Mouse (Mus musculus): ENCODE data around the gene Ice2. TPM values are rescaled to one million over a fixed set of nuclear protein-coding genes. Genes with fewer than 3 reads are reported as not detected.

The Ice2 gene
- polyA plus RNA-seq, 1 experiment, result 2.9 TPM

- no peak; the same call in 1 of the 2 replicates for TF ChIP-seq POLR2A (IDR thresholded peaks at IDR 0.05; ENCODE audit: control insufficient read depth, low read depth, low read length)
- no peak for TF ChIP-seq CTCF (IDR thresholded peaks at IDR 0.05; ENCODE audit: control insufficient read depth, insufficient read depth, insufficient replicate concordance, low read depth, low read length)
- no peaks in the 10 kb centered on the region for H3K4me1 ChIP-seq (ENCODE audit: control insufficient read depth, insufficient read depth, low read length)
- H3K27ac ChIP-seq (ENCODE audit: control insufficient read depth, insufficient read depth, low read depth, low read length), result no peak overlapping the region
- H3K36me3 ChIP-seq (ENCODE audit: control insufficient read depth, insufficient read depth, low read length), result no peaks in the 10 kb centered on the region
- no peaks in the 10 kb centered on the region for H3K27me3 ChIP-seq (ENCODE audit: control insufficient read depth, insufficient read depth, low read length)
- peak overlapping the region; percentile 83 for H3K4me3 ChIP-seq (ENCODE audit: control insufficient read depth, low read depth, low read length)
Observed at GRCm38 (mm10) chr9:69364117-69364516, 33.6 kb upstream of the Ice2 start.

DNA sequence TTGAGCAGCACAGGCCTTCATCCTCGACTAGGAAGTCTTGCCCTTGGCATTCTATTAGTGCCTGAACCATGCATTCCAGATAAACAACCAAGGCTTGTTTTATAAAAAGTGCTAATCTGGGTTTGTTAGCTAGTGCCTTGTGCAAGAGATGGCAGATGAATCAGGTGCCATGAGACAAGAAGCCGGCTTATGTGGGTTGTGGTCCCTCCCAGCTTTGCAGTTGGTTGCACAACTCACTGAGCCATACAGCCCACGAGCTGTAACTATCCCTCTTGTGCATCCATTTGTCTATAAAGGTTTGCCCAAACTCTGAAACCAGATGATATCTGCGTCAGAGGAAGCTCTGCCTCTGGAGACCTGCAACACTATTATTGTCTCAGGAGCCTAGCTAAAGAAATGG, 30.7 kb upstream of the Ice2 start:
- TF ChIP-seq CTCF (IDR thresholded peaks at IDR 0.05; ENCODE audit: control insufficient read depth, insufficient read depth, insufficient replicate concordance, low read depth, low read length), result no peak
- no peak for TF ChIP-seq POLR2A (IDR thresholded peaks at IDR 0.05; ENCODE audit: control insufficient read depth, low read depth, low read length)
- Histone ChIP-seq H3K27me3 (ENCODE audit: control insufficient read depth, insufficient read depth, low read length) (no peaks in the 10 kb centered on the region), H3K4me1 (ENCODE audit: control insufficient read depth, insufficient read depth, low read length) (no peaks in the 10 kb centered on the region), H3K36me3 (ENCODE audit: control insufficient read depth, insufficient read depth, low read length) (no peaks in the 10 kb centered on the region), H3K4me3 (ENCODE audit: control insufficient read depth, low read depth, low read length) (no peak overlapping the region), H3K27ac (ENCODE audit: control insufficient read depth, insufficient read depth, low read depth, low read length) (no peak overlapping the region)

- Histone ChIP-seq H3K4me3 (ENCODE audit: control insufficient read depth, low read depth, low read length) (no peak overlapping the region), H3K27ac (ENCODE audit: control insufficient read depth, insufficient read depth, low read depth, low read length) (no peak overlapping the region), H3K4me1 (ENCODE audit: control insufficient read depth, insufficient read depth, low read length) (no peaks in the 10 kb centered on the region), H3K27me3 (ENCODE audit: control insufficient read depth, insufficient read depth, low read length) (no peaks in the 10 kb centered on the region), H3K36me3 (ENCODE audit: control insufficient read depth, insufficient read depth, low read length) (no peaks in the 10 kb centered on the region)
- TF ChIP-seq CTCF (IDR thresholded peaks at IDR 0.05; ENCODE audit: control insufficient read depth, insufficient read depth, insufficient replicate concordance, low read depth, low read length) (peak; percentile 83; the same call in 1 of the 2 replicates), POLR2A (IDR thresholded peaks at IDR 0.05; ENCODE audit: control insufficient read depth, low read depth, low read length) (no peak)
Observed at GRCm38 (mm10) chr9:69368071-69368470, 29.6 kb upstream of the Ice2 start.

DNA sequence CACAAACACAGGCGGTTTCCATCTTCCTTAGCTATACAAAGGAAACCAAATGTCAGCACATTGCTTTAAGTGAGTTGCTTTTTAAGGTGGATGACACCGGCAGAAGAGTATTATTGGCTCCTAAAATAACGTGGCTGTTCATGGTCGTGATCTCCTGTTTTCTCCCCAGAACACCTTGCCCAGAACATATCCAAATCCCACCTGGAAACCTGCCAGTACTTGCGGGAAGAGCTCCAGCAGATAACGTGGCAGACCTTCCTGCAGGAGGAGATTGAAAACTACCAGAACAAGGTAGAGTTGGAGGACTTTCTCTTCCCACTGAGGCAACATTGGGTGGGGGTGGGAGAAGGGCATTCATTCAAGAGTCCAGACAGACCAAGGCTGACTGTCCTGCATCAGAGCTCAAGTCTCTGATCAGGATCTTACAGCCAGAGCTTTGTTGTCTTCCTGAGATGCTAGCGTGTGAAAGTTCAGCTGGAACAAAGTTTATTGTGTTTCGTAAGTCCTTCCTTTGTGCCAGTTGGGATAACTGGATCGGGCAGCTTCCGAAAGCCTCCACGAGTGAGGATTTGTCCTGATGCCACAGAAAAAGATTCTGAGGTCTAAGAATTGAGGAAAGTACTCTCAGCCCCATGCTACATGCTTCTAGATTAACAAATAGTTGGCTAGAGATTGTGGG, 26.5 kb upstream of the Ice2 start:
- H3K27ac ChIP-seq (ENCODE audit: control insufficient read depth, insufficient read depth, low read depth, low read length), result no peak overlapping the region
- H3K4me3 ChIP-seq (ENCODE audit: control insufficient read depth, low read depth, low read length), result no peak overlapping the region
- TF ChIP-seq POLR2A (IDR thresholded peaks at IDR 0.05; ENCODE audit: control insufficient read depth, low read depth, low read length) (no peak), CTCF (IDR thresholded peaks at IDR 0.05; ENCODE audit: control insufficient read depth, insufficient read depth, insufficient replicate concordance, low read depth, low read length) (no peak)
- H3K4me1 ChIP-seq (ENCODE audit: control insufficient read depth, insufficient read depth, low read length), result no peaks in the 10 kb centered on the region
- H3K36me3 ChIP-seq (ENCODE audit: control insufficient read depth, insufficient read depth, low read length), result no peaks in the 10 kb centered on the region
- no peaks in the 10 kb centered on the region for H3K27me3 ChIP-seq (ENCODE audit: control insufficient read depth, insufficient read depth, low read length)

- no peaks in the 10 kb centered on the region for H3K36me3 ChIP-seq (ENCODE audit: control insufficient read depth, insufficient read depth, low read length)
- no peak for TF ChIP-seq POLR2A (IDR thresholded peaks at IDR 0.05; ENCODE audit: control insufficient read depth, low read depth, low read length)
- no peak for TF ChIP-seq CTCF (IDR thresholded peaks at IDR 0.05; ENCODE audit: control insufficient read depth, insufficient read depth, insufficient replicate concordance, low read depth, low read length)
- no peak overlapping the region for H3K27ac ChIP-seq (ENCODE audit: control insufficient read depth, insufficient read depth, low read depth, low read length)
- H3K4me1 ChIP-seq (ENCODE audit: control insufficient read depth, insufficient read depth, low read length), result no peaks in the 10 kb centered on the region
- H3K4me3 ChIP-seq (ENCODE audit: control insufficient read depth, low read depth, low read length), result no peak overlapping the region
- no peaks in the 10 kb centered on the region for H3K27me3 ChIP-seq (ENCODE audit: control insufficient read depth, insufficient read depth, low read length)
Observed at GRCm38 (mm10) chr9:69372871-69373270, 24.8 kb upstream of the Ice2 start.

GRCm38 (mm10) chr9:69376982-69377653, 20.6 kb upstream of the Ice2 start:
- no peaks in the 10 kb centered on the region for H3K4me1 ChIP-seq (ENCODE audit: control insufficient read depth, insufficient read depth, low read length)
- no peaks in the 10 kb centered on the region for H3K27me3 ChIP-seq (ENCODE audit: control insufficient read depth, insufficient read depth, low read length)
- H3K27ac ChIP-seq (ENCODE audit: control insufficient read depth, insufficient read depth, low read depth, low read length), result no peak overlapping the region
- no peaks in the 10 kb centered on the region for H3K36me3 ChIP-seq (ENCODE audit: control insufficient read depth, insufficient read depth, low read length)
- TF ChIP-seq POLR2A (IDR thresholded peaks at IDR 0.05; ENCODE audit: control insufficient read depth, low read depth, low read length), result no peak
- H3K4me3 ChIP-seq (ENCODE audit: control insufficient read depth, low read depth, low read length), result no peak overlapping the region

GRCm38 (mm10) chr9:69377654-69378045, 20.1 kb upstream of the Ice2 start:
- no peak overlapping the region for H3K4me3 ChIP-seq (ENCODE audit: control insufficient read depth, low read depth, low read length)
- H3K36me3 ChIP-seq (ENCODE audit: control insufficient read depth, insufficient read depth, low read length), result no peaks in the 10 kb centered on the region
- no peaks in the 10 kb centered on the region for H3K4me1 ChIP-seq (ENCODE audit: control insufficient read depth, insufficient read depth, low read length)
- no peaks in the 10 kb centered on the region for H3K27me3 ChIP-seq (ENCODE audit: control insufficient read depth, insufficient read depth, low read length)
- no peak overlapping the region for H3K27ac ChIP-seq (ENCODE audit: control insufficient read depth, insufficient read depth, low read depth, low read length)
- TF ChIP-seq POLR2A (IDR thresholded peaks at IDR 0.05; ENCODE audit: control insufficient read depth, low read depth, low read length) (no peak), CTCF (IDR thresholded peaks at IDR 0.05; ENCODE audit: control insufficient read depth, insufficient read depth, insufficient replicate concordance, low read depth, low read length) (no peak)
